Mouse (Mus musculus): Measurements from ENCODE around the gene Bcl10.

- no peak for TF ChIP-seq CTCF (IDR thresholded peaks at IDR 0.05; ENCODE audit: control insufficient read depth, insufficient read depth, low read length)
- TF ChIP-seq POLR2A (IDR thresholded peaks at IDR 0.05; ENCODE audit: borderline replicate concordance, control insufficient read depth, low read depth, low read length) = no peak
Observed at GRCm38 (mm10) chr3:145922019-145922854, at the start of gene Bcl10.
